Mouse (Mus musculus): ENCODE measurements around the gene Ubtf.

Gene Ubtf

DNA sequence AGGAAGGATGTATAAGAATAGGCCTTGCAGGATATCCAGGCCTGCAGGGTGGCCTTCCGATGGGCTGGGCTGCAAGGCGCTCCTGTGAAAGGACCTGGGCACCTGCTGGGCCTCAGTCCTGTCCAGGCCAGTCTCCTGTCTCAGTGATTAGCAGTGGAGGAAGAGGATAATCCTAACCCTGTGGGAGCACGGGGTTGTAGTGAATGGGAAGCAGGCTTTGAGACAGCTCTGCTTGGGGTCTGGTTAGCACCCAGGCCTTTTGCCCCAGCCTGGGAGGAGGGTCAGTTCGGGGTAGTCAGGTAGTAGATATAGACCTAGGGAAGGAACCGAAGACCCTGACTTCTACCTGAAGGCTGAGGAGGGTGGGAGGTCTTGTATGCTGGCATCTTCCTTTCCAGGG is 28.1 kb upstream of the Ubtf start:
- DNase-seq (ENCODE audit: inconsistent age in 2 of 2, low spot score in 1 of 2), result no peak

DNA sequence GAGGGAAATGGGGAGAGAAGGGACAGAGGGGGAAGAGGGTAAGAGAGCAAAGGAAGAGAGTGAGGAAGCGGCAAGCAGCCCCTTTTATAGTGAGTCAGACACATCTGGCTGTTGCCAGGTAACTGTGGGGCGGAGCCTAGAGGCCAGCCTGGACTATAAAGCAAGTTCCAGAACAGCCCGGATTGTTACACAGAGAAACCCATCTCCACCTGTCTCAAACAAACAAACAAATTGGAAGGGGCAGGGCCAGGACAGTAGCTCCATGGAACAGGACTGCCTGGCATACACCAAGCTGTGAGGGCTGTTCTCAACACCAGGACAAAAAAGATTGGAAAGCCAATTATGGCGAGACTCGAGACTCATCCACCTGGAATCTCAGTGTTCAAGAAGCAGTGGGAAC is 27.4 kb upstream of the Ubtf start:
- no peak for DNase-seq (ENCODE audit: inconsistent age in 2 of 2, low spot score in 1 of 2)

DNA sequence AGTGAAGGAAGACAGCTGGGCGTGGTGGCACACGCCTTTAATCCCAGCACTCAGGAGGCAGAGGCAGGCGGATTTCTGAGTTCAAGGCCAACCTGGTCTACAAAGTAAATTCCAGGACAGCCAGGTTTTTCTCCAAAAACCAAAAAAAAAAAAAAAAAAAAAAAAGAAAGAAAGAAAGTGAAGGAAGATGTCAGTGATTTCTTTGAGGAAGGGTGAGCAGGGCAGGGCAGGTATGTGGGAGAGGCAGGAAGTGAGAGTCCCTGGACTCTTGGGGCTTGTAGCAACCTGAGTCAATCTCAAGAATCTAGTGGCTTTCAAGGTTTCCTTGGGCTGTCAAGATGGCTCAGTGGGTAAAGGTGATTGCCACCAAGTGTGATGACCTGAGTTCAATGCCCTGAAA is 24.9 kb upstream of the Ubtf start:
- no peak for DNase-seq (ENCODE audit: inconsistent age in 2 of 2, low spot score in 1 of 2)

DNA sequence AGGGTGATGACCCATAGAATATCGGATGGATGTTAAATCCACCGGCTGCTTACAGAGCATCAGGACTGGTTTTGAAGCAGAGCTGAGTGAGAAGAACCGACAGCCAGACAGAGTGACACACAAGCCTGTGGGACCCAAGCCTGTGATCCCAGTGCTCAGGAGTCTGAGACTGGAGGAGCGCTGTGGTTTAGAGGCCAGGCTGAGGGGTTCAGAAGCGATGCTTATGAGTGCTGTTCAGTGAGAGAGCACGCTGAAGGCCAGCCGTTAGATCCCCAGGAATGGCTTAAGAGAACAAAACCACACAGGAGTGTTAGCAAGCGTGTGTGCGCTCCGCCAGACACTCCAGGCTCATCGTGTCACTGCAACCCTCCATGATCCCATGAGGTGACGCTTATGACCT is 23.2 kb upstream of the Ubtf start:
- no peak for DNase-seq (ENCODE audit: inconsistent age in 2 of 2, low spot score in 1 of 2)

DNA sequence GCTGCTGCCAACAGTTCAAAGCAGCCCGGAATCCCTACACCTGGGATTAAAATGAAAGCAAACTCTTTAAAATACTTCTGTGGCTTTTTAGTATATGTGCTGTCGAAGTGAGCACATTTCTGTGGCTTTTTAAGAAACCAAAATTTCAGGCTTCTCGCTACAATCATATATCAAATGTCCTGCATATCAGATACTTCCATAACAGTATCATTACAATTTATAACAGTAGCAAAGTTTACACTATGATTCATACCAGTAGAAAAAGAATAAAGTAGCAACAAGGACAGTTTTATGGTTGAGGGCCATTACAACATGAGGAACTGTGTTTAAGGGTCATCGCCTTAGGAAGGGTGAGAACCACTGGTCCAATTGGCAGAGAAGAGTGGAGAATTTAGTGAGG is 21.6 kb upstream of the Ubtf start:
- no peak for DNase-seq (ENCODE audit: inconsistent age in 2 of 2, low spot score in 1 of 2)

DNA sequence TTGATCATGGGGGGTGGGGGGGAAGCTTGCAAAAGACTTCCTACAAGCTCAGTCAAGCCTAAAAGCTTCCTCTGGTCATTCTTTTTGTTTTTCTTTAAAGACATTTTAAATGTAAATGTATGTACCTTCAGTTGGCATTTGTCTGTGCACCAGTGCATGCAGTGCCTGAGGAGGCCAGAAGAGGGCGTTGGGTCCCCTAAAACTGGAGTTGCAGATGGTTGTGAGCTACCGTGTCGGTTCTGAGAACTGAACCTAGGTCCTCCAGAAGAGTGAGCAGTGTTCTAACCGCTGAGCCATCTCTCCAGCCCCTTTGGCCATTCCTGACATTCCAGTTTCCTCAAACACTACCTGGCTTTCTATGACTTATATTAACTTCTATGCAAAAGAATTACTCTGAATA is 20.1 kb upstream of the Ubtf start:
- DNase-seq (ENCODE audit: inconsistent age in 2 of 2, low spot score in 1 of 2), result no peak

DNA sequence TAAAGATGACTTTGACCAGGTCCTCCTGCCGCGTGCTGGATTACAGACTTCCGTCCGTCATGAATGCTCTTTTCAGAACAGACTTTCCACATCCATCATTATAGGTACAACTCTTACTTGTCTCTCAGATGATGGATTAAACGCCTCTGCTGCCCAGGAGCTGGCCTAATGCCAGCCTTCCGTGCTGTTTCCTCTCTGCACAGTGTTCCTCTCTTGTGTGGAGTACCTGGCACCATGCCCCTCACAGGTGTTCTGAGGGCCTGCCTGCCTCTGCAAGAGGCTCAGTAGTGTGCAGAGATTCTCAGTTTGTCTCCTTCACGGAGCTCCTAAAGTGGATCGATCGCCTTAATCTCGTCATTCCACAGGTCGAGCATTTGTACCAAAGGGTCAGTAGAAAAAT is 19.7 kb upstream of the Ubtf start:
- peak; percentile 30 to 55 for DNase-seq (ENCODE audit: inconsistent age in 2 of 2, low spot score in 1 of 2)

DNA sequence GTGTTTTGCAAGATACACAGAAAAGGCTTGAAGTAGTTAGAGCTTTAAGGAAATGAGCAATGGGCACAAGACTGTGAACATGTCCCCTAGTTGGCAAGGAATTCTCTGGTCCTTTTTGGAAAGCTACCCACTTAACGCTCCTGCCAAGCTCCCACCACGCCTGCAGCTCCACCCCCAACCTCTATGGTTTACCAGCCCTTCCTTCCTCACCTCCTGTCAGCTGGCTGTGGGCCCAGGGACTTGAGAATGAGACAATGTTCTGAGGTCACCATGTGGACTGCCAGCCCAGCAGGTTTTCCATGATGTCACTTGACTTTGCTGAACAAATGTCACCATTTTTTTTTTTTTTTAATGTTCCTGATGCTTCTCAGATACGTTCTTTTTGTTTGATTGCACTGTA is 19.0 kb upstream of the Ubtf start:
- DNase-seq (ENCODE audit: inconsistent age in 2 of 2, low spot score in 1 of 2), result peak; percentile 86 to 94

DNA sequence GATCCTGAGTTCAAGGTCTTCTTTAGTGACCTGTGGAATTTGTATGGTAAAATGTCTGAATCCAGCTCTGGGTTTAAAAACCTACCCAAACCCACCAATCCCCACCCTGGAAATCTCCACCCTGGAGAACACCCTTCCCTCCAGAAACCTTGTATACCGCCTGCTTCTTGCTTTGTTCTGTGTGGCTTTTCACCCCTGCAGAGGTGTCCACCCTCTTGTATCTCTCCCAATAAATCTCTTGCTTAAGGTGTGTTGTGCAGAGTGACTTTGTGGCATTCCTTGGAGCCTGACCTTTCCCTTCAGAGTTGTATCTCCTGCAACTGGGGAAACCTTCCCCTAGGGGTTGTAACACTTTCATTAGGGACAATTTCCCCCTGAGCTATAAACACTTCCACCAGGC is 18.4 kb upstream of the Ubtf start:
- no peak for DNase-seq (ENCODE audit: inconsistent age in 2 of 2, low spot score in 1 of 2)

DNA sequence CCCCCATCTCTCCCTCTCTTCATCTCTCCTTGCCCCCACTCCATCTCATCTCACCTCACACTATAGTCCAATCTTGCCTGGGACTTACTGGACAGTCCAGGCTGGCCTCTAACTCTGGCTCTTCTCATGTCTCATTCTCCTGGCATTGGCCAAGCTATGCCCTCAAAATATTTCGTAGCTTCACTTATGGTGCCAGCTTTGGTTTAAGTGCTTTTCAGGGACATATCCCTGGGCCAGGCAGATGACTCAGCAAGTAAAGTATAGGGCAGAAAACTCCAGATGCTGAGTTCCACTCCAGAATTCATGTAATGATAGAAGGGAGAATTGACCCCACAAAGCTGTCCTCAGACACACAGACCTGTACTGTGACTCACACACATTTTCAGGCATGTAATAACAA is 16.6 kb upstream of the Ubtf start:
- DNase-seq (ENCODE audit: inconsistent age in 2 of 2, low spot score in 1 of 2), result peak; percentile 28 to 74

DNA sequence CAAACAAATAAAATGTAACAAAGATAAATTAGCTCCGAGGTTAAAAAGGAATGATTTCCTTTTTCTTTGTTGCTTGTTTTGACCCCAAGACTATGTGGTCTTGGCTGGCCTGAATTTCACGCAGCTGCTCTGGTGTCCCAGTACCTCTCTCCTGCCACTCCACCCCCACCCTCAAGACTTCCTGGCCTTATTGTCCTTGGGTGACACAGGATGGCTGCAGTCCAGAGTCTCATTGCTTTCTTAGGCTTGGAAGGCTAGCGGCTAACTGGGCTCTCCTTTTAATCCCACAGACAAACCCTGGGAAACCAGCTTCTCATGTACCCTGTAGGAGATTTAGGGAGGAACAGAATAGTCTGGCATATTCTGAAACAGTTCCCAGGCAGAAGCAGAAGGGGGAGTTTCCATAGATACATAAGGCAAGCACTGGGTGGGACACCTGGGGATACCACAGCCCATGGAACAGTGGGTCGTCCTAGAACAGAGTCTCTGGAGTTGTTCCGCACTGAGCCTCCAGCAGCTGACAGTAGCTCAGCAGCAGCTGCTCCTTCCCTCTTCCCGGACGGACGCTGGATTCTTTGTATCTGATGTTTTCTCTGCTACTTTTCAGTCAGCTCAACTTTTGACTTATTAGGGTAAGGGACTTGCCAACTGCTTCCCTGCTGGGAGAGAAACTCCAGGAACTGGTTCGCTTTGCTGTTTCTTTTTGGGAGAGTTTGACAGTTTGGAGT is 15.6 kb upstream of the Ubtf start:
- DNase-seq (ENCODE audit: inconsistent age in 2 of 2, low spot score in 1 of 2), result peak; percentile 34 to 81

DNA sequence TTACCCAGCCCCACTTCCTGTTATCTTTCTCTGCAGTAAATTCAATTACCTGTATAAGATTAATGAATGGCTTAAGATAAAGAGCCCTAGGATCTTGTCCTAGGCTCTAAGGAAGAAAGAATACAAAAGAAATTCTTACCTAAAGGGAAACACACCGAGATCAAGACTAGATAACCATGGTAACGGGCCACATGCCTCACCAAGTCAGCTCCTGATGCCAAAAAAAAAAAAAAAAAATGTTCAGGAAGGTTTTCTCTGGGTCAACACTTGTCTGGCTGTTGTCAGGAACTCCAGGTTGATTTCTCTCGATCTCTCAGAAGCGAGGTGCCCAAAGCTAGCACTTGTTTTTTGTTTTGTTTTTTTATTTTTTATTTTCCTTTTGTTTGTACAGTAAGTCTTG is 14.5 kb upstream of the Ubtf start:
- no peak for DNase-seq (ENCODE audit: inconsistent age in 2 of 2, low spot score in 1 of 2)

DNA sequence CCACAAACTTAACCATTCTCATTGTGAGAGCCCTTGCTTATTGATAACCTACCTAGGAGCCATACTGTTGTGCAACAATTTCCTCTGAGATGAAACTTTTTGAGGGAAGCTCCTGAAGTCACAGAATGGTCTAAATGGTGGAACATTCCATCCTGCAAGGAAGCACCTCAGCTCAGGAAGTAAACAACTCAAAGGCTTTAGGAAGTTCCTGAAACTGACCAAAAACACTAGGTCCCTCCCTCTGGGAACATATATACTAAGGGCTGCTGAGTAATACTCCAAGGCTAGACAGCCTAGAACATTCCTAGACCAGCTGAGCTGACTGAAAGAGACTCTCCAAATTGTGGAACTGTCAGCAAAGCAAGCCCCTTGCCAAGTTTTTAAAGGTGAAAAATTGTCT is 13.5 kb upstream of the Ubtf start:
- no peak for DNase-seq (ENCODE audit: inconsistent age in 2 of 2, low spot score in 1 of 2)

DNA sequence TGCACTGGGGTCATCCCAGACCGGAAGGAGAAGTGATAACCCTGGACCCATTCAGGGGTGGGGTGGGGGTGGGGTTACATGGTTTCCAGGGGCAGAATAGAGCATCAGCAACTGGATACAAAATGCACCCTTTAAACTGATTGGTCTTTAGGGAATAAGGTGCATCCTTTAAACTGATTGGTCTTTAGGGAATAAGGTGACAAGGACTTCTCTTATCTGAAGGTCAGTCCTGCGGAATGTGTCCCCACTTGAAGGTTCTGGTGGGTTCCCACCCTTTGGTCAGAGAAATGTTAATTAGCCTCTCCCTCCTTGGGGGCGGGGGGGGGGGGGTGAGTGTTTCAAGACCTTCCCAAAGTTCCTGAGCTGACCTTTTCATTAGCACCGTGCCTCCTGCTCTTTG is 12.3 kb upstream of the Ubtf start:
- no peak for DNase-seq (ENCODE audit: inconsistent age in 2 of 2, low spot score in 1 of 2)

DNA sequence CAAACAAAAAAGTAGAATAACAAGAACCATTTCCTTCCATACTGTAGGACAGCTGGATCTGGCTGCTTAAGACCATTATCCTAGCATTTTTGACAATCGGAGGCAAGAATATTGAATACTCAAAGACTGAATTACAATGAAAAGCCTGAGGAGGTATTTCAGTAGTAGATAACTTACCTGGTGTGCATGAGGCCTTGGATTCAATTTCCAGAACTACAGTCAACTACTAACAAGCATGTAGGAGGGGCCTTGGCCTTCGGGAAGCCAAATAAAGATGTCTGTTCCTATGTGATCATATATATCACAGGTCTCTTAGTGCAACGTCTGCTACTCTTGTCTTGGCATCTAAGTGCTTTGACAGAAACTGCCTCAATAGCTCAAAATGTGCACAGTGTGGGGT is 10.5 kb upstream of the Ubtf start:
- DNase-seq (ENCODE audit: inconsistent age in 2 of 2, low spot score in 1 of 2), result no peak

DNA sequence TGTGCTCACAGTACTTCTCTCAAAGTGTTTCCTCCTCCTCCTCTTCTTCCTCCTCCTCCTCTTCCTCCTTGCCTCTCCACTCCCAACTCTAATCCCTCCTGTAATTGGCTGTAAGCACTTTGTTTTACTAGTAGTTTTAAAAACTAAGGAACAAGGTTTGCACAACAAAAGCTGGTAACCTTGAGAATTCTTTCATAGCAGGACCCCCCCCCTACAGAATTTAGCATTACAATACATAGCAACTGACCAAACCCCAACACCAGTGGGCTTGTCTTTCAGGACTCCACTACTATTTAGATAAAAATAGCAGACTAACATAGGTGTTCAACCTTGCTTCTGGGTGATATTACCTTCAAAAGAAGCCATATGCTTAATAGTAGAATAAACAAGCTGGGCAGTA is 10.0 kb upstream of the Ubtf start:
- no peak for DNase-seq (ENCODE audit: inconsistent age in 2 of 2, low spot score in 1 of 2)

DNA sequence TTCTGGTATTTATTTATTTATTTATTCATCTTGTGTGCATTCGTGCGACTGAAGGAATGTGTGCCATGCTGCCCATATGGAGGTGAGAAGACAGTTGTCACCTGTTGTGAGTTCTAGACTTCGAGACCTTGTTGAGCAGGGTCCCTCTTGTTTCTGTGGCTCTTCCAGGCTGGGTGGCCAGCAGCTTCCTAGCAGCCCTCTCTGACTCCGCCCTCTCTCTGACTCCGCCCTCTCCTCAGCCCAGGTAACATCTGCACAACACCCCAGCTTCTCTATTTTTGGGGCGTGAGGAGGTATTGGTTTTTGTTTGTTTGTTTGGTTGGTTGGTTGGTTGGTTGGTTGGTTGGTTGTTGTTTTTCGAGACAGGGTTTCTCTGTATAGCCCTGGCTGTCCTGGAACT is 8.3 kb upstream of the Ubtf start:
- no peak for DNase-seq (ENCODE audit: inconsistent age in 2 of 2, low spot score in 1 of 2)

DNA sequence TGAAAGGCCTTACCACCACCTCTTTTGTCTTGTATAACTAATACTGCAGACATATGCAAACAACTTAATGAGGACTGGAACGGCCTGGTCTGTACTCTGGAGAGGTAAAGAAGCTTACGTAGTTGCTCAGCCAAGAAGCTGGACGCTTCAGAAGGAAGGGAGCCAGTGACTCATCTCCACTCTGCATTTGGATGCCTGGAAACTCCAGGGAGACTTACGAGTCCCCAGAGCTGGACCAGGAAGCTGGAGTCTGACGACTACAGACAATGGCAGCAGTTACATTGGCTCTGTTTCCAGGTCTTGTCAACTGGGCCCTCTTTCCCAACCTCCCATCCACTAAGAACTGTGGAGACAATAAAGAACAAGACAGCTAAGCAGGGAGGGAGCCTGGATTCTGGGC is 7.7 kb upstream of the Ubtf start:
- DNase-seq (ENCODE audit: inconsistent age in 2 of 2, low spot score in 1 of 2), result peak in 1 of 2 experiments; percentile 49

DNA sequence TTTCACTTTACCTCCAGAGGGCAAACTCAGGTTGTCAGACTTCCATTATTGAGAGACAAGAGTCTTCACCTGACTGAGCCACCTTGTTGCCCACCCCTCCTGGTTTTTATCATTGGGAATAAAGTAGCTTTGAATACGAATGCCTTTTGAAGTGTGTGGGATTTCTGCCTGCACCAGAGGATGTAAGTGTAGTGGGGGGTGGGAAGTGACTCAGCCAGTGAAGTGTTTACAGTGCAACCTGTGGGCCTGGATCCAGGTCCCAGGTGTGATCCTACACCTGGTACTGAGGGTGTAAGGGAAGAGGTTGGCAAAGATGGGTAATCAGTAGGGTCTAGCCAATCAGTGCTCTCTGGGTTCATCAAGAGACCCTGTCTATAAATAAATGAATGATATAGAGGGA is 4.0 kb upstream of the Ubtf start:
- no peak for DNase-seq (ENCODE audit: inconsistent age in 2 of 2, low spot score in 1 of 2)

DNA sequence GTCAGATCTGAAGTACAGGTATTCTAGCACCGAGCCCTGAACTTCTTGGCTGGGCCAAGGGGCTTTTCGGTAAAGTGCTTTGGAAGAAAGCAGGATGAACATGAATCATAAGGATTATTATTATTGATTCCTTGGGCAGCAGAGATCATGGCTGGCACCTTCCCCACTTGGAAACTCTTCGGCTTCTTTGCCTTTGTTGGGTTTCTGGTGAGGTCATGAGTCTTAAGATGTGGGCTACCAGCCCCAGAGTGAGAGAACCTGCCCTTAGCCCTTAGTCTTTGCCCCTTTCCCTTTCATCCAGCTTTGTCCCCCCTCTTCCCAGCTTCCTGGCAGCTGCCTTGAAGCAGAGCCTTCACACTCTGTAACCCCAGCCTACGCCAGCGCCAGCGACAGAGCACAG is 2.4 kb upstream of the Ubtf start:
- DNase-seq (ENCODE audit: inconsistent age in 2 of 2, low spot score in 1 of 2), result peak in 1 of 2 experiments; percentile 42

DNA sequence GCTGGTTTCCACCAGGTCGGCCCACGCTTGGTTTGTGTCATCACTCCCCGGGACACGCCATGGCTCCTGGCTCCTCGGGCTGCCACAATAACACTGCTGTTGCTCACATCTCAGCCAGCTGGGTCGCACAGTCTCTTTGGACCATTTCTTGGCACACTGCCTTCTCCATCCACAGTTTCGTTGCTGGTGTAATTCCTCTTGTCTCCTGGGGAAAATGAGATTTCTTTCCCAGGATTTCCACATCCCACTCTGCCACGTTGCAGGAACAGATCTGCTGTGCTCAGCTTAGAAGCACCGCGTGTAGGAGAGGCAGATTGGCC is 1.1 kb upstream of the Ubtf start:
- peak; percentile 80 to 93 for DNase-seq (ENCODE audit: inconsistent age in 2 of 2, low spot score in 1 of 2)

DNA sequence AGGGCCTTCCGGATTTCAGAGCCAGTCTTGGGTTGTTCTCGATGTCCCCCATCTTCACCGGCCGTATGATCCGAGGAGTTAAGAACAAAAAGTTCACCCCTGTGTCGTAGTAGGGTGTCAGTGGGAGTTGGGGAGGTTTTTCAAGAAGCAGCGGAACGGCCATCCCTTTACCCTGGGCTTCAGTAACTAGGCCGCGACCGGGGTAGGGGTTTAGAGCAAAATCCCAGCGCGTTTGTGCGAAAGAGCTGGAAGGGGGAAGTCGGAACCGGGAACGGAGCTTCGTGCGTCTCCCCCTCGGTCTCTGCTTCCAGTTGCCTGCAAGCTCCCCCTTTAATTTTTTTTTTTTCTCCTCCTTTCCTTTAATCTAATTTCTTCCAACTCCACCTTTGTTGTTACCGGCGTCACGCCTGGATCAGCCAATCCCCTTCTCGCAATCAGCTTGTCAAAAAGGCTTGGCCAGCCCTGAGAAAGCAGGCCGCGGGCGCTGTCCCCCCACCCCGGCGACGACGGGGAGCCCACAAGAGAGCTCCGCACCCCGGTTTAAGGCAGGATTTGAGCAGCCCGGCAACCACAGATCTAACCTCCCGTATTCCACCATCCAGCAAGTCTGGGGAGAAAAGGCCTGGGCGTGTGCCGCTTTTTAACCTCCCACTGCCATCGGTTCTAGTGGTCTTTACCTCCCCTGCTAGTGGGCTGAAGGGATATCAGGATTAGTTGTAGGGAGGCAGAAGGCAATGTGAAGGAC is 571 bp upstream of the Ubtf start:
- peak; percentile 93 to 97 for DNase-seq (ENCODE audit: inconsistent age in 2 of 2, low spot score in 1 of 2)

Data from adrenal gland, adult (tissue).